Mouse (Mus musculus) right cerebral cortex, postnatal 10 days (tissue): ENCODE measurements at regions not wholly inside any gene's neighbourhood (a gene's known extent, or its start where the extent isn't known, plus 50 kb on each side); places are given as distances from the start of the nearest gene placed in this dataset.
"Not testable (repeated sequence)": the region's sequence is repeated elsewhere in the genome, so short reads cannot be mapped to it uniquely, and the experiment has no call there.

Experiments
- DNase-seq, 2 experiments: peaks; one replicate each; pipeline ENCODE4 v3.0.0; 2021; ENCODE audit warnings: low spot score in 2 of 2

GRCm38 (mm10) chr7:73608070-73608803 lies 66.6 kb upstream of the Chd2 start:
- no peak for DNase-seq

GRCm38 (mm10) chr7:73607450-73608005 lies 65.9 kb upstream of the Chd2 start:
- DNase-seq, result no peak

- peak; percentile 96 to 97 for DNase-seq
These were observed 65.2 kb upstream of the Chd2 start for GRCm38 (mm10) chr7:73606677-73607449.

GRCm38 (mm10) chr7:73604597-73604996 lies 63.0 kb upstream of the Chd2 start:
- DNase-seq, result no peak

GRCm38 (mm10) chr7:73602815-73603551 lies 61.4 kb upstream of the Chd2 start:
- no peak for DNase-seq

- no peak for DNase-seq
These were observed 59.7 kb upstream of the Chd2 start for GRCm38 (mm10) chr7:73601336-73601735.

GRCm38 (mm10) chr7:73600776-73601175 lies 59.1 kb upstream of the Chd2 start:
- no peak for DNase-seq

GRCm38 (mm10) chr7:73600003-73600385 lies 58.4 kb upstream of the Chd2 start:
- DNase-seq, result not testable (repeated sequence)

- DNase-seq, result no peak
These were observed 57.8 kb upstream of the Chd2 start for GRCm38 (mm10) chr7:73599354-73600002.

- no peak for DNase-seq
These were observed 56.3 kb upstream of the Chd2 start for GRCm38 (mm10) chr7:73597968-73598367.

- DNase-seq, result no peak
These were observed 55.5 kb upstream of the Chd2 start for GRCm38 (mm10) chr7:73596866-73597840.

GRCm38 (mm10) chr7:73596415-73596814 lies 54.8 kb upstream of the Chd2 start:
- DNase-seq, result no peak

- DNase-seq, result no peak
These were observed 54.2 kb upstream of the Chd2 start for GRCm38 (mm10) chr7:73595860-73596259.

GRCm38 (mm10) chr7:73595140-73595825 lies 53.7 kb upstream of the Chd2 start:
- DNase-seq, result peak; percentile 93 to 95

- no peak for DNase-seq
These were observed 53.0 kb upstream of the Chd2 start for GRCm38 (mm10) chr7:73594492-73595139.

GRCm38 (mm10) chr7:73593645-73594385 lies 52.2 kb upstream of the Chd2 start:
- no peak for DNase-seq

GRCm38 (mm10) chr7:73592857-73593256 lies 51.2 kb upstream of the Chd2 start:
- no peak for DNase-seq
